Mouse (Mus musculus) heart, postnatal 0 days (tissue): Measurements from ENCODE around the gene Gpatch2. TPM values are rescaled to one million over a fixed set of nuclear protein-coding genes. Genes with fewer than 3 reads are reported as not detected.

Experiments
- ATAC-seq: fragments of 200-750 bp; cut with Nextera tagmentation; 2 replicates; pipeline ENCODE4 v1.8.0; 2017; ENCODE audit warnings: low read depth, moderate number of reproducible peaks, moderate library complexity; ENCODE audit not compliant: insufficient read depth
- DNase-seq: peaks from one replicate; pipeline ENCODE4 v3.0.0-alpha.2; 2016; ENCODE audit warnings: low spot score
- H3K27ac ChIP-seq: fragments of 300-500 bp; sonication (generic); 2 replicates; pipeline ENCODE4 v1.5.1; 2014; ENCODE audit warnings: low read depth, mild to moderate bottlenecking
- H3K27me3 ChIP-seq: fragments of 300-500 bp; sonication (generic); 2 replicates; pipeline ENCODE4 v1.6.1; 2014; ENCODE audit warnings: low read length, mixed read lengths; ENCODE audit not compliant: control insufficient read depth, insufficient read depth
- H3K36me3 ChIP-seq: fragments of 300-500 bp; sonication (generic); replicated peaks from 2 replicates; pipeline ENCODE4 v1.6.1; 2014; ENCODE audit warnings: low read length, mixed read lengths; ENCODE audit not compliant: control insufficient read depth, insufficient read depth
- H3K4me1 ChIP-seq: fragments of 300-500 bp; sonication (generic); 2 replicates; pipeline ENCODE4 v1.6.1; 2014; ENCODE audit warnings: antibody characterized with exemption; ENCODE audit not compliant: control insufficient read depth, insufficient read depth
- H3K4me2 ChIP-seq: fragments of 300-500 bp; sonication (generic); 2 replicates; pipeline ENCODE4 v1.6.1; 2014; ENCODE audit warnings: low read depth, mild to moderate bottlenecking, low read length, moderate library complexity
- H3K4me3 ChIP-seq: fragments of 300-500 bp; sonication (generic); 2 replicates; pipeline ENCODE4 v1.5.1; 2014; ENCODE audit warnings: low read depth, low read length
- H3K9ac ChIP-seq: fragments of 300-500 bp; sonication (generic); replicated peaks from 2 replicates; pipeline ENCODE4 v1.6.1; 2014; ENCODE audit warnings: low read depth, low read length, mixed read lengths
- H3K9me3 ChIP-seq: fragments of 300-500 bp; sonication (generic); replicated peaks from 2 replicates; pipeline ENCODE4 v1.6.1; 2016; ENCODE audit warnings: low read length; ENCODE audit not compliant: control insufficient read depth
- CTCF ChIP-seq: IDR thresholded peaks from 2 replicates; pipeline ENCODE4 v1.5.1; 2016; ENCODE audit warnings: antibody characterized with exemption, control low read depth, low read depth
- EP300 ChIP-seq: IDR thresholded peaks from 2 replicates; pipeline ENCODE4 v1.6.1; 2016; ENCODE audit warnings: antibody characterized with exemption, low read depth
- WGBS: fragments of 180-500 bp; shearing (Covaris S2); extraction: QIAGEN DNeasy Blood & Tissue Kit; methylation state at CpG from one replicate; pipeline ENCODE4 v1.1.7; 2014; 5-methylcytosine and 5-hydroxymethylcytosine counted together
- polyA plus RNA-seq: library from polyadenylated mRNA; unstranded; fragments of >200 nt; fragmentation: Nextera tagmentation; extraction: Ambion mirVana; gene quantifications from 2 replicates; pipeline ENCODE4 v1.2.1, GENCODE M21; 2015
- total RNA-seq: library from RNA; depleted of rRNA; stranded (reverse); fragments of >200 nt; gene quantifications from 2 replicates; pipeline ENCODE4 v1.2.3, GENCODE M21; 2014; ENCODE audit warnings: low replicate concordance

Gene Gpatch2
- total and polyA plus RNA-seq, 2 experiments from 2014 or later = 7.4 to 9.2 TPM

GRCm38 (mm10) chr1:187235161-187235560, 19.9 kb downstream of the Gpatch2 start:
- WGBS = 90% methylated on average over 3 of the region's 3 CpGs
- Histone ChIP-seq H3K9ac (no peak overlapping the region), H3K27me3 (no peaks in the 10 kb centered on the region), H3K4me2 (no peak overlapping the region), H3K27ac (no peak overlapping the region), H3K36me3 (peaks cover 20% of the 10 kb centered on the region), H3K9me3 (no peaks in the 10 kb centered on the region), H3K4me3 (no peak overlapping the region), H3K4me1 (peaks cover 5% of the 10 kb centered on the region; the same call in 1 of the 2 replicates)
- DNase-seq (no peak), ATAC-seq (no peak)
- TF ChIP-seq CTCF (no peak), EP300 (no peak)

DNA sequence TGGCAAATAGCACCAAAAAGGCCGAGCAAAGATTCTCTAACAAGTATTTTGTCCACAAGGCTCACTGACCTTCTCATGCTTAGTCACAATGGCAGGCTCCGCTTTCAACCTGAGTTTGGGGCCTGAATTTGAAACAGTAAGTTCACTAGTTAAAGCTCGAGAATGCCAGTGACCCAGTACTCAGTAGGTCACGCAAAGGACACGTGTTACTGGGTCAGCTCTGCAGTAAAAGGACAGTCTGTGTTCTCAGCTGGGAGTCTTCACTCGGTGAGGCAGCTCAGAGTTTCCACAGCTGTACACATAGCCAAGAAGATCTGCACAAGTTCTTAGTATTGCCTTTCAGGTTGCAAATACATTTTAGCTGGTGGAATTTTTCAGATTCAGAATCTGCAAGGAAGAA, 21.0 kb downstream of the Gpatch2 start:
- Histone ChIP-seq H3K4me2 (no peak overlapping the region), H3K27me3 (no peaks in the 10 kb centered on the region), H3K4me3 (no peak overlapping the region), H3K9me3 (no peaks in the 10 kb centered on the region), H3K27ac (no peak overlapping the region), H3K36me3 (peaks cover 20% of the 10 kb centered on the region), H3K9ac (no peak overlapping the region), H3K4me1 (peaks cover 5% of the 10 kb centered on the region; the same call in 1 of the 2 replicates)
- 62% methylated on average over 6 of the region's 6 CpGs for WGBS
- no peak for DNase-seq
- ATAC-seq = no peak
- TF ChIP-seq EP300 (no peak), CTCF (no peak)

DNA sequence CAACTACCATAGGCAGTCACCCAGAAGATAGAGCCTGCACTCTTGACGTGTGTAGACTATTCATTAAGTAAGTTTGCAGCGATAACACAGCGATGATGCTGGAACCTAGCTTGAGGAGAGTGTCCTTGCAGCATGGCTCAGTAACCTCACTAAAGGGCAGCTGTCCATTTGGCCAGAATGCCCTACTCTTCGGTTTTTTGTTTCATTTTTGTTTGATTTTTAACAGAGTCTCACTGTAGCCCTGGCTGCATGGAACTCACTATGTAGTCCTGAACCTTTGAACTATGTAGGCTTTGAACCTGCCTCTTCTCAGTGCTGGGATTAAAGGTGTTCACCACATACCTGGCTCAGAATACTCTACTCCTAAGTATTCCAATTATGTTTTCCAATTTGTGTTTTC, 22.8 kb downstream of the Gpatch2 start:
- no peak overlapping the region for H3K9ac ChIP-seq
- no peak overlapping the region for H3K4me2 ChIP-seq
- TF ChIP-seq EP300 (no peak), CTCF (no peak)
- no peak overlapping the region for H3K27ac ChIP-seq
- no peak for DNase-seq
- peaks cover 5% of the 10 kb centered on the region; the same call in 1 of the 2 replicates for H3K4me1 ChIP-seq
- no peaks in the 10 kb centered on the region for H3K9me3 ChIP-seq
- peaks cover 14% of the 10 kb centered on the region for H3K36me3 ChIP-seq
- WGBS = 93% methylated on average over 4 of the region's 4 CpGs
- no peak for ATAC-seq
- H3K27me3 ChIP-seq = no peaks in the 10 kb centered on the region
- H3K4me3 ChIP-seq = no peak overlapping the region

GRCm38 (mm10) chr1:187240304-187240703, 25.0 kb downstream of the Gpatch2 start:
- no peak overlapping the region for H3K9ac ChIP-seq
- 0 out of 2 replicates have a peak, but pooled peaks cover 4% of the 10 kb centered on the region for H3K36me3 ChIP-seq
- H3K4me1 ChIP-seq = peaks cover 5% of the 10 kb centered on the region; the same call in 1 of the 2 replicates
- 93% methylated on average over 3 of the region's 3 CpGs for WGBS
- H3K4me2 ChIP-seq = no peak overlapping the region
- no peak overlapping the region for H3K4me3 ChIP-seq
- H3K27me3 ChIP-seq = no peaks in the 10 kb centered on the region
- H3K27ac ChIP-seq = no peak overlapping the region
- ATAC-seq = no peak
- no peak for DNase-seq
- TF ChIP-seq CTCF (no peak), EP300 (no peak)
- H3K9me3 ChIP-seq = no peaks in the 10 kb centered on the region

- TF ChIP-seq EP300 (no peak), CTCF (no peak)
- H3K9me3 ChIP-seq = no peaks in the 10 kb centered on the region
- H3K27me3 ChIP-seq = no peaks in the 10 kb centered on the region
- H3K4me1 ChIP-seq = peaks cover 2% of the 10 kb centered on the region; the same call in 1 of the 2 replicates
- DNase-seq (no peak), ATAC-seq (no peak)
- no peak overlapping the region for H3K9ac ChIP-seq
- 87% methylated on average over 5 of the region's 5 CpGs for whole genome bisulfite sequencing
- H3K27ac ChIP-seq = no peak overlapping the region
- H3K36me3 ChIP-seq = 0 out of 2 replicates have a peak, but pooled peaks cover 7% of the 10 kb centered on the region
- H3K4me3 ChIP-seq = no peak overlapping the region
- H3K4me2 ChIP-seq = no peak overlapping the region
These were observed 26.0 kb downstream of the Gpatch2 start for GRCm38 (mm10) chr1:187241329-187241728.

GRCm38 (mm10) chr1:187244734-187245133, 29.4 kb downstream of the Gpatch2 start:
- H3K4me1 ChIP-seq = no peaks in the 10 kb centered on the region
- no peak overlapping the region for H3K4me3 ChIP-seq
- no peak for TF ChIP-seq EP300
- no peak for TF ChIP-seq CTCF
- WGBS = 70% methylated on average over 5 of the region's 5 CpGs
- H3K9ac ChIP-seq = no peak overlapping the region
- H3K36me3 ChIP-seq = peaks cover 7% of the 10 kb centered on the region; the same call in 1 of the 2 replicates
- ATAC-seq (no peak), DNase-seq (no peak)
- no peak overlapping the region for H3K4me2 ChIP-seq
- H3K27ac ChIP-seq = no peak overlapping the region
- H3K9me3 ChIP-seq = no peaks in the 10 kb centered on the region
- H3K27me3 ChIP-seq = no peaks in the 10 kb centered on the region
